Mouse (Mus musculus) megakaryocyte, embryonic 14.5 days (primary cell): ENCODE results near the gene Pald1.

Source experiments
- FLI1 ChIP-seq: IDR thresholded peaks from 2 replicates; pipeline ENCODE4 v1.6.1; 2012; ENCODE audit warnings: low read length, inconsistent platforms, mixed read lengths
- GATA1 ChIP-seq: IDR thresholded peaks from 3 replicates; pipeline ENCODE4 v1.6.1; 2012; ENCODE audit warnings: mixed read lengths, low read length, inconsistent platforms, borderline replicate concordance

GRCm38 (mm10) chr10:61308706-61309320, 74.5 kb downstream of the Pald1 start:
- TF ChIP-seq GATA1 = no peak
- TF ChIP-seq FLI1 = no peak
